Mouse (Mus musculus) Patski (cell line): Measurements from ENCODE around the gene 4930451I11Rik. TPM values are rescaled to one million over a fixed set of nuclear protein-coding genes. Genes with fewer than 3 reads are reported as not detected.
A peak's percentile ranks its signal among the peaks of the same experiment; 100 is the strongest.

Experiments used
- ATAC-seq: fragments of 100-300 bp; one replicate; pipeline ENCODE4 v1.8.0; 2021
- CTCF ChIA-PET: fragments of 350-600 bp; sonication (Branson Sonifier 250); formaldehyde crosslinking; loops from one replicate; lab custom pipeline; 2022; ENCODE audit warnings: inconsistent platforms; lab: Charles Lee
- POLR2A ChIA-PET: fragments of 350-600 bp; sonication (Branson Sonifier 250); formaldehyde crosslinking; loops from one replicate; lab custom pipeline; 2022; ENCODE audit warnings: antibody characterized with exemption, inconsistent platforms; lab: Charles Lee
- DNase-seq: peaks from one replicate; pipeline ENCODE4 v3.0.0-alpha.2; 2011; ENCODE audit warnings: low read depth, low spot score
- H3K27me3 ChIP-seq: fragments of 371-371 bp; one replicate; pipeline ENCODE4 v1.5.1; 2021
- CTCF ChIP-seq: fragments of 100-300 bp; IDR thresholded peaks from one replicate; pipeline ENCODE4 v1.5.1; 2021
- in situ Hi-C: fragments of 300-500 bp; cut with MboI; formaldehyde crosslinking; loops from 3 replicates; pipeline ENCODE4 v1.11.1; 2018; ENCODE audit warnings: low pct_unique_long_range_greater_than_20kb, mixed read lengths
- polyA plus RNA-seq: library from polyadenylated mRNA; unstranded; gene quantifications from one replicate; pipeline ENCODE4 v1.2.3, GENCODE M21; 2021

Gene 4930451I11Rik
- not detected for polyA plus RNA-seq

DNA sequence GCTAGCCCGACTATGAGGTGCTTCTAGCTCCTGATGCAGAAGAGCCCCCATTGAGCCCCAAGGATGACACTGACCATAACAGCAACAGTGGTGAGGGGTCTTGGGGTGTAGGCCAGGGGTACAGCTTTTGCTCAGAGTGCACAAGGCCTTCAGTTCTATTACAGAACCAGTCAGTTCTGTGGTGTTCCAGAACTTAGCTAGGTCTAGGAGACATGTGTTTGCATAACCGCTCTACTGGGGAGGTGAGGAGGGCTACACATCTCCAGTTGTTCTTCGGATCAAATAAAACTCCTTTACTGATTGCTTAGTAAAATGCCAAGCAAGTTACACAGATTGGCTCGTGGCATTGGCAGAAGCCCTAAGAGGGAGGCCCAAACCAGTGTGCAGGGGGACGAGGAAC is at the start of gene 4930451I11Rik:
Gene 4930451I11Rik, minus strand, starts transcription at position 101 of the 400 bp plus-strand sequence.
- no peaks in the 10 kb centered on the region for H3K27me3 ChIP-seq
- ChIA-PET POLR2A (interaction anchor here (0.9 kb wide), 1 partner anchor 19 kb away, joined by 3 read pairs; no protein-coding TSS in a partner anchor), CTCF (interaction anchor here (0.7 to 1.2 kb wide), 4 partner anchors 10 to 337 kb away, joined by 3 to 5 read pairs (median 3); no protein-coding TSS in a partner anchor)
- in situ Hi-C loops: loop anchor here (5.0 kb wide), 1 partner anchor 121 kb away; the partner anchor contains the start of gene Sez6l2
- TF ChIP-seq CTCF: no peak
- no peak for ATAC-seq
- DNase-seq: no peak

DNA sequence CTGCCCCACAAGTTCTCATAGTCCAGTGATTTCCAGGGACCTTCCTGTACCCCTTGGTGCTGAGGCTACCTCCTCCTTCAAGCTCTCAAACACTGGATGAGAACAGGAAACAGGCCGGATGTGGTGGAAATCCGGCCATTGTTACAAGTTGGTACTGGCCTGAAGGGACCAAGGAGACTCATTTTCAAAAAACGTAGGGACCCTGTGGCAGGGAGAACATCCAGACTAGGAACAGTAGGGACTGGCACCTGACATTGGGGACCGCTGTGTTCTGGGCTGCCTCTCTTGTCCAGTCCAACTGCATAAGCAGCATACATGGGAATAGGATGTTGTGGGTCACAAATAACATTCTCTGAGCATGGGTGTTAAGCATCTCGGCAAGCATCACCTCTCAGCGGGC is 49.6 kb upstream of the 4930451I11Rik start:
- ATAC-seq (no peak), DNase-seq (no peak)
- POLR2A ChIA-PET: interaction anchor here (0.5 to 1.4 kb wide), 3 partner anchors 10 to 214 kb away, joined by 3 to 4 read pairs (median 3); no protein-coding TSS in a partner anchor
- TF ChIP-seq CTCF: no peak
- no peaks in the 10 kb centered on the region for H3K27me3 ChIP-seq
- in situ Hi-C loops: no loop called here
- CTCF ChIA-PET: no interaction called here

- DNase-seq: no peak
- in situ Hi-C loops: no loop called here
- POLR2A ChIA-PET: no interaction called here
- no peak for ATAC-seq
- H3K27me3 ChIP-seq: no peaks in the 10 kb centered on the region
- CTCF ChIA-PET: interaction anchor here (1.1 to 2.2 kb wide), 3 partner anchors 25 to 233 kb away, joined by 3 to 4 read pairs (median 3); no protein-coding TSS in a partner anchor
- no peak for TF ChIP-seq CTCF
Measured at GRCm38 (mm10) chr7:126877239-126877638, 45.8 kb upstream of the 4930451I11Rik start.

DNA sequence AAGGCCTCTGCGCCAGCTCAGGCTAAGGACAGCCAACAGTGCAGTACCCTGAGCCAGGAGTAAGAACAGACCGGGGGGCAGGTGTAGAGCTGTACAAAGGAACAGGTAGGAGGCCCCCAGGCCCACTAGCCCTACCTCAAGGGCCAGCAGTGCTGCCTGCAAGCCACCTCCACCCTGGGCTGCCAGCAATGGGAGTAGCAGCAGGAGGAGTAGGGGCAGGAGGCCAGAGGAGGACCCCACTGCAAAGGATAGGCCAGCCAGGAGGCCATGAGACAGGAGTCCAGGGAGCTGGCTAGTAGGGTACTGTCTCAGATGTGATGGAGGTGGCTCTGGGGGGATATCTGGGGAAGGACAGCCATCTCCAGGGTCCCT is 39.1 kb upstream of the 4930451I11Rik start:
- no peak for ATAC-seq
- TF ChIP-seq CTCF: no peak
- CTCF ChIA-PET: no interaction called here

DNA sequence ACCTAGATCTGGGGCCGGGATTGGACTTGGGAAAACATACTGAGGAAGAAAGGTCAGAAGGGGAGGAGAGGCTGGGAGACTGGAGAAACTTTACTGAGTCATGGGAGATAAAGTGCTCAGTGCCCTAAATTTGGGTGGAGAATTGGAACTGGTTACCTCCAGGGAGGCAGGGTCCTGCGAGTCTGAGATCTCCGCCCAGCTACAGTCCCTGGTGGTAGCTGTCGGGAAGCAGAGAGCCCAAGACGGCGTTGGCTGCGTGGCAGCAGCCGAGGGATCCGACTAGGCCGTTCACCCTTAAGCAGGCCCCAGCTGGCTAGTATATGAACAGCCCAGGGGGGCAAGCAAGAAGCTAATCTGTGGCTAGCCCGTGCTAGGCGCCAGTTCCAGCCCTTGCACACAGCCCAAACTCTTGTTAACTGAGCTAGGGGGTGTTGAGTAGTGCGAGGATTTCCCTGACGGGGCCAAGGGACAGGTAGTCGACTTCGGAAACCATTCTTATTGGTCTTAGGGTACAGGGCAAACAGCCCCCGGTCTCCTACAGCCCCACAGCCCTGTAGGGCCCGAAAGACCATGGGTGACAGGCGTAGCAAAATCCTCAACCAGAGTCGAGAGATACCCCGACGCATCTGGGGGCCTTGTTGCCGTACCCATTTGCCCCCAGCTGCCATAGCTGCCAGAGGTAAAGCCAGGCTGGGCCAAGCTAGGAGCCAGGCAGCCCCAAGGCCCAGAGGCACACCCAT is 38.5 kb upstream of the 4930451I11Rik start:
- TF ChIP-seq CTCF: no peak
- in situ Hi-C loops: no loop called here
- no peaks in the 10 kb centered on the region for H3K27me3 ChIP-seq
- ATAC-seq (no peak), DNase-seq (no peak)
- POLR2A ChIA-PET: interaction anchor here (1.4 to 2.0 kb wide), 2 partner anchors 11 to 15 kb away, joined by 3 to 5 read pairs; partner anchors contain the start of gene Taok2
- CTCF ChIA-PET: interaction anchor here (1.4 kb wide), 1 partner anchor 10 kb away, joined by 4 read pairs; no protein-coding TSS in a partner anchor

More for the DNA sequence above, 39.1 kb upstream of the 4930451I11Rik start:
- H3K27me3 ChIP-seq: no peaks in the 10 kb centered on the region
- no peak for DNase-seq
- in situ Hi-C loops: no loop called here
- POLR2A ChIA-PET: interaction anchor here (1.4 to 2.0 kb wide), 2 partner anchors 10 to 15 kb away, joined by 3 to 5 read pairs; partner anchors contain the start of gene Taok2

DNA sequence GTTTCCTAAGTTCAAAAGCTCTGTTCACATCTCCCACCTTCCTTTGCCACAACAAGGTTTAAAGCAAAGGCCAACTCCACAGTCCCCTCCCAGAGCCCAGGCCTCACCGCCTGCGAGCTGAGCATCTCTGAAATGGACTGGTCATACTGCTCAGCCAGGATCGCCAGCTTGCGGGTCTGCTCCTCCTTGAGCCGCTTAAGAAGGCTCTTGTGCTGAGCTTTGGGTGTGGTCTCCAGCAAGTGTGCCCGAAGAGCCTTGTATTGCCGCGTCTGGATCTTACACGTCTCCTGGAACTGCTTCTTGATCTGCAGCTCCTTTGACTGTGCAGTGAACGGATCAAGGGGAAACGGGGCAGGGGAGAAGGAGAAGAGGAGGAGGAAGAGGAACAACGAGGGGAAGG is 36.6 kb upstream of the 4930451I11Rik start:
- no peaks in the 10 kb centered on the region for H3K27me3 ChIP-seq
- POLR2A ChIA-PET: no interaction called here
- no peak for TF ChIP-seq CTCF
- DNase-seq: no peak
- ATAC-seq: no peak
- CTCF ChIA-PET: no interaction called here
- in situ Hi-C loops: no loop called here

- DNase-seq (no peak), ATAC-seq (no peak)
- ChIA-PET POLR2A (no interaction called here), CTCF (interaction anchor here (1.2 kb wide), 1 partner anchor 17 kb away, joined by 3 read pairs; the partner anchor contains the start of gene Taok2)
- H3K27me3 ChIP-seq: no peaks in the 10 kb centered on the region
- in situ Hi-C loops: no loop called here
- TF ChIP-seq CTCF: no peak
Measured at GRCm38 (mm10) chr7:126867534-126867933, 36.1 kb upstream of the 4930451I11Rik start.

DNA sequence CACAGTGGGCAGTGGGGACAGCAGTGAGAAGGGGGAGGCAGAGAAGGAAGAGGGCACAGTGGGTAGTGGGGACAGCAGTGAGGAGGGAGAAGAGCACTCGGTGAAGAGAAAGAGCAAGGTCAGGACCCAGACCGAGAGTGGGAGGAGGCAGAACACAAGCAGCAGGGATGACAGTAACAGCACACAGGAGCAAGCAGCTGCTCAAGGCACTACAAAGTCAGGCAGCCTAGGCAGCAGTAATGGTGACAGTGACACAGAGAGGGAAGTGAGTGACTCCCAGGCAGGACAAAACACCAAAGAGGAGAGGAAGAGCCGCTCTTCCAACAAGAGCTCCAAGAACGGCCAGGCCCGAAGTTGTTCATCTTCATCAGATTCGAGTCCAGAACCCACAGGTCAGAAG is 32.4 kb upstream of the 4930451I11Rik start:
- DNase-seq (no peak), ATAC-seq (no peak)
- no peak for TF ChIP-seq CTCF
- in situ Hi-C loops: no loop called here
- CTCF ChIA-PET: interaction anchor here (1.7 kb wide), 1 partner anchor 11 kb away, joined by 4 read pairs; no protein-coding TSS in a partner anchor
- POLR2A ChIA-PET: interaction anchor here (1.0 kb wide), 1 partner anchor 34 kb away, joined by 3 read pairs; no protein-coding TSS in a partner anchor
- H3K27me3 ChIP-seq: no peaks in the 10 kb centered on the region

GRCm38 (mm10) chr7:126862147-126862784 is 30.8 kb upstream of the 4930451I11Rik start, which contains the start of gene Ino80e:
Gene Ino80e (minus strand): TSS chr7:126862377.
- ChIA-PET POLR2A (interaction anchor here (0.8 to 2.2 kb wide), 3 partner anchors 22 to 69 kb away, joined by 3 to 8 read pairs (median 3); partner anchors contain the start of genes Fam57b and Taok2), CTCF (interaction anchor here (1.3 kb wide), 1 partner anchor 9 kb away, joined by 4 read pairs; no protein-coding TSS in a partner anchor)
- H3K27me3 ChIP-seq: no peaks in the 10 kb centered on the region
- TF ChIP-seq CTCF: no peak
- peak; percentile 33 for ATAC-seq
- in situ Hi-C loops: no loop called here
- peak; percentile 59 for DNase-seq
